ENCODE assay signal across 8 mouse cellular contexts in genomic region chr6:145303641-145304070, GRCm38 (mm10). TPM values are rescaled to one million over a fixed set of nuclear protein-coding genes. Genes with fewer than 3 reads are reported as not detected.
DNase-seq lines count a peak whose midpoint lies in the region; ATAC-seq and TF ChIP-seq lines count a peak whose summit lies in the region.

No protein-coding gene starts in this region.

- H3K4me1 ChIP-seq in heart, embryonic 15.5 days (replicated peaks), result peaks cover 19% of the 10 kb centered on the region
- H3K4me1 ChIP-seq in kidney, postnatal 0 days (replicated peaks; ENCODE audit: insufficient read depth, low read length), result peaks cover 7% of the 10 kb centered on the region; the same call in 1 of the 2 replicates
- H3K4me1 ChIP-seq in lung, embryonic 14.5 days (ENCODE audit: insufficient read depth), result peaks cover 14% of the 10 kb centered on the region; the same call in 1 of the 2 replicates
- H3K4me1 ChIP-seq in neural tube, embryonic 14.5 days (ENCODE audit: control insufficient read depth, insufficient read depth, low read length), result peaks cover 4% of the 10 kb centered on the region; the same call in 1 of the 2 replicates

- TF ChIP-seq CTCF in kidney, postnatal 0 days (IDR thresholded peaks at IDR 0.05; ENCODE audit: low read depth), result no peak
- TF ChIP-seq CTCF in lung, embryonic 14.5 days (IDR thresholded peaks at IDR 0.05; ENCODE audit: low read depth), result no peak

- peak overlapping the region; percentile 58 for H3K4me2 ChIP-seq in heart, embryonic 15.5 days
- H3K4me2 ChIP-seq in kidney, postnatal 0 days (ENCODE audit: low read length), result peak overlapping the region; percentile 43
- H3K4me2 ChIP-seq in lung, embryonic 14.5 days, result peak overlapping the region; percentile 56
- peak overlapping the region; percentile 1; the same call in 1 of the 2 replicates for H3K4me2 ChIP-seq in neural tube, embryonic 14.5 days (ENCODE audit: low read depth, low read length)

- no peak overlapping the region for H3K9ac ChIP-seq in heart, embryonic 15.5 days
- H3K9ac ChIP-seq in kidney, postnatal 0 days (ENCODE audit: low read depth, low read length), result no peak overlapping the region
- peak overlapping the region; percentile 10 for H3K9ac ChIP-seq in lung, embryonic 14.5 days
- H3K9ac ChIP-seq in neural tube, embryonic 14.5 days (replicated peaks; ENCODE audit: low read depth, low read length), result no peak overlapping the region

- peak; percentile 86 for ATAC-seq in heart, embryonic 15.5 days (replicated peaks; ENCODE audit: insufficient number of reproducible peaks, insufficient read depth, low FRiP score, low read depth)
- peak; percentile 43 for ATAC-seq in kidney, postnatal 0 days (replicated peaks; ENCODE audit: low FRiP score, low read depth)
- ATAC-seq in lung, embryonic 14.5 days (ENCODE audit: insufficient read depth), result peak; percentile 57
- ATAC-seq in neural tube, embryonic 14.5 days (ENCODE audit: low read depth), result peak; percentile 72; the same call in 1 of the 2 replicates

- 2% methylated on average over 18 of the region's 18 CpGs for WGBS in heart, embryonic 15.5 days
- WGBS in kidney, postnatal 0 days, result 15% methylated on average over 18 of the region's 18 CpGs
- 4% methylated on average over 18 of the region's 18 CpGs for WGBS in lung, embryonic 14.5 days
- WGBS in neural tube, embryonic 14.5 days, result 14% methylated on average over 18 of the region's 18 CpGs

- H3K27me3 ChIP-seq in heart, embryonic 15.5 days, result peaks cover 72% of the 10 kb centered on the region
- no peaks in the 10 kb centered on the region for H3K27me3 ChIP-seq in kidney, postnatal 0 days (ENCODE audit: insufficient read depth, low read length)
- H3K27me3 ChIP-seq in lung, embryonic 14.5 days (ENCODE audit: insufficient read depth, low read length), result no peaks in the 10 kb centered on the region
- H3K27me3 ChIP-seq in neural tube, embryonic 14.5 days (ENCODE audit: control insufficient read depth, insufficient read depth, low read length), result no peaks in the 10 kb centered on the region

- DNase-seq in right cerebral cortex, adult 18-20 months, result peak; percentile 20
- DNase-seq in right cerebral cortex, postnatal 25 days, result no peak
- peak; percentile 63 for DNase-seq in embryo, embryonic 10 days (ENCODE audit: low spot score)
- DNase-seq in kidney, postnatal 0 days (ENCODE audit: low spot score), result peak; percentile 46
- peak; percentile 78 for DNase-seq in lung, embryonic 14.5 days
- peak; percentile 80 for DNase-seq in thymus, postnatal 4 days

- no peaks in the 10 kb centered on the region for H3K36me3 ChIP-seq in heart, embryonic 15.5 days
- no peaks in the 10 kb centered on the region for H3K36me3 ChIP-seq in kidney, postnatal 0 days (ENCODE audit: insufficient read depth, low read length)
- no peaks in the 10 kb centered on the region for H3K36me3 ChIP-seq in lung, embryonic 14.5 days (ENCODE audit: insufficient read depth)
- no peaks in the 10 kb centered on the region for H3K36me3 ChIP-seq in neural tube, embryonic 14.5 days (ENCODE audit: control insufficient read depth, insufficient read depth, low read length)

- peak overlapping the region; percentile 37 for H3K4me3 ChIP-seq in heart, embryonic 15.5 days
- no peak overlapping the region; the same call in 1 of the 2 replicates for H3K4me3 ChIP-seq in kidney, postnatal 0 days (replicated peaks; ENCODE audit: low read depth, low read length)
- H3K4me3 ChIP-seq in lung, embryonic 14.5 days (ENCODE audit: low read depth, low read length), result peak overlapping the region; percentile 25
- no peak overlapping the region for H3K4me3 ChIP-seq in neural tube, embryonic 14.5 days (ENCODE audit: low read depth, low read length)

- peak overlapping the region; percentile 60 for H3K27ac ChIP-seq in heart, embryonic 15.5 days
- H3K27ac ChIP-seq in kidney, postnatal 0 days, result 0 out of 2 replicates have a peak overlapping the region, but pooled peaks have one; percentile 14
- peak overlapping the region; percentile 79 for H3K27ac ChIP-seq in lung, embryonic 14.5 days (ENCODE audit: low read depth)
- H3K27ac ChIP-seq in neural tube, embryonic 14.5 days (ENCODE audit: low read depth, low read length), result no peak overlapping the region

- H3K9me3 ChIP-seq in heart, embryonic 15.5 days (replicated peaks), result no peaks in the 10 kb centered on the region
- no peaks in the 10 kb centered on the region for H3K9me3 ChIP-seq in kidney, postnatal 0 days (replicated peaks; ENCODE audit: low read length)
- no peaks in the 10 kb centered on the region for H3K9me3 ChIP-seq in lung, embryonic 14.5 days (ENCODE audit: low read depth, low read length)
- no peaks in the 10 kb centered on the region for H3K9me3 ChIP-seq in neural tube, embryonic 14.5 days (ENCODE audit: control insufficient read depth, low read length)

RNA-seq across cellular contexts. Expression of gene Kras, which starts 53.6 kb away (rescaled TPM):
- 34.8 and 43.4 TPM in 2 replicates for polyA plus RNA-seq in heart, embryonic 15.5 days (2015; fragmentation: Nextera tagmentation; extraction: Ambion mirVana)
- 64.6 and 71.1 TPM in 2 replicates for polyA plus RNA-seq in kidney, postnatal 0 days (2015; fragmentation: Nextera tagmentation; extraction: Ambion mirVana)
- 110 and 116 TPM in 2 replicates for polyA plus RNA-seq in lung, embryonic 14.5 days (2014; fragmentation: Nextera tagmentation; extraction: Ambion mirVana)
- polyA plus RNA-seq in neural tube, embryonic 14.5 days (2014; fragmentation: Nextera tagmentation; extraction: Ambion mirVana), result 96.9 and 113 TPM in 2 replicates

Comparison
In these comparisons a context has a peak if more than half of its experiments do, and no peak if none do; other contexts are left out.
1. H3K4me2 ChIP-seq: peak in every context shown above with its lines; median percentile 58 in heart, embryonic 15.5 days; 56 in lung, embryonic 14.5 days; 43 in kidney, postnatal 0 days; 1 in neural tube, embryonic 14.5 days.
2. H3K4me3 ChIP-seq: peak in heart, embryonic 15.5 days (single experiment) and lung, embryonic 14.5 days (single experiment); none in kidney, postnatal 0 days (single experiment) and neural tube, embryonic 14.5 days (single experiment).
3. Peak in every context shown above with its lines, with median percentiles within 50 percentile points of each other: ATAC-seq.